Mouse (Mus musculus): ENCODE measurements around the gene Slc10a7. TPM values are rescaled to one million over a fixed set of nuclear protein-coding genes. Genes with fewer than 3 reads are reported as not detected.

Slc10a7 gene
- total and polyA plus RNA-seq, 3 experiments, result 13.7 to 27.3 TPM; not detected in 1

GRCm38 (mm10) chr8:78749861-78750825 is 241.0 kb downstream of the Slc10a7 start:
- no peaks in the 10 kb centered on the region for H3K36me3 ChIP-seq (ENCODE audit: control insufficient read depth in 1 of 2, insufficient read depth in 2 of 2, low read length in 2 of 2)
- no peaks in the 10 kb centered on the region for H3K79me2 ChIP-seq (ENCODE audit: control insufficient read depth, insufficient read depth, low read length, poor library complexity)
- no peak for DNase-seq (ENCODE audit: low read depth, low spot score)
- no peak for TF ChIP-seq MAZ (IDR thresholded peaks at IDR 0.05; ENCODE audit: low read depth, low read length)
- no peak for TF ChIP-seq GATA1 (IDR thresholded peaks at IDR 0.05; ENCODE audit: low read depth, low read length)
- no peak for TF ChIP-seq NRF1 (IDR thresholded peaks at IDR 0.05; ENCODE audit: insufficient read depth, low read depth, low read length, poor library complexity, severe bottlenecking)
- no peak for TF ChIP-seq HCFC1 (IDR thresholded peaks at IDR 0.05; ENCODE audit: low read depth, low read length)
- TF ChIP-seq KAT2A (conservative IDR thresholded peaks at IDR 0.05; ENCODE audit: low read depth, low read length), result no peak
- H3K27me3 ChIP-seq (ENCODE audit: control insufficient read depth in 1 of 2, insufficient read depth in 2 of 2, low read length in 2 of 2), result no peaks in the 10 kb centered on the region; a peak in 1 of 4 replicates
- H3K4me1 ChIP-seq (ENCODE audit: control insufficient read depth in 1 of 2, insufficient read depth in 2 of 2, low read length in 2 of 2), result no peaks in the 10 kb centered on the region
- no peaks in the 10 kb centered on the region for H3K9me3 ChIP-seq (replicated peaks; ENCODE audit: insufficient read depth, low read length)
- no peak overlapping the region for H3K9ac ChIP-seq (ENCODE audit: control insufficient read depth, low read depth, low read length, poor library complexity, severe bottlenecking)
- no peak overlapping the region for H3K4me3 ChIP-seq (ENCODE audit: control insufficient read depth in 1 of 2, insufficient read depth in 1 of 2, low read depth in 2 of 2, low read length in 2 of 2)
- no peak overlapping the region for H3K27ac ChIP-seq (ENCODE audit: control insufficient read depth, low read depth, low read length)

DNA sequence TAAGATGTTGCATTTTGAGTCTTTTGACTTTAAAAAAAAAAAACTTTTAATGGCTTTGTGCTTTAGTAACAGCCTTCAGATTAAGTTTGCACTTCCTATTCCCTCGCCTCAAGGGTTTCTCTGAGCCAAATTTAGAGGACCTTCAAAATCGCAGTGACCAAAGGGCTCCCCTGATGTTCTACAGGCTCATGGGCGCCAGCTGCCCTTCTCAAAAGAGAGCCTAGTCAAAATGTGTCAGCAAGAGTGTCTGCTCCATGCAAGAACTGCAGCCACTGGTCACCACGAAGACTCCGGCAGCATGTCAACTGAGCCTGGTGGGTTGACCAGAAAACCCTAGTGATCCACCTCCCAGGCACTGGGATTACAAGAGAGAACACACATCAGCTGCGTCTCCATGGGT is 242.0 kb downstream of the Slc10a7 start:
- Histone ChIP-seq H3K36me3 (ENCODE audit: control insufficient read depth in 1 of 2, insufficient read depth in 2 of 2, low read length in 2 of 2) (no peaks in the 10 kb centered on the region), H3K4me3 (ENCODE audit: control insufficient read depth in 1 of 2, insufficient read depth in 1 of 2, low read depth in 2 of 2, low read length in 2 of 2) (no peak overlapping the region), H3K79me2 (ENCODE audit: control insufficient read depth, insufficient read depth, low read length, poor library complexity) (no peaks in the 10 kb centered on the region), H3K9me3 (replicated peaks; ENCODE audit: insufficient read depth, low read length) (no peaks in the 10 kb centered on the region), H3K27me3 (ENCODE audit: control insufficient read depth in 1 of 2, insufficient read depth in 2 of 2, low read length in 2 of 2) (no peaks in the 10 kb centered on the region; a peak in 1 of 4 replicates), H3K4me1 (ENCODE audit: control insufficient read depth in 1 of 2, insufficient read depth in 2 of 2, low read length in 2 of 2) (no peaks in the 10 kb centered on the region), H3K9ac (ENCODE audit: control insufficient read depth, low read depth, low read length, poor library complexity, severe bottlenecking) (no peak overlapping the region), H3K27ac (ENCODE audit: control insufficient read depth, low read depth, low read length) (no peak overlapping the region)
- no peak for DNase-seq (ENCODE audit: low read depth, low spot score)
- no peak for TF ChIP-seq NELFE (IDR thresholded peaks at IDR 0.05; ENCODE audit: low read depth, low read length)

- no peaks in the 10 kb centered on the region for H3K4me1 ChIP-seq (ENCODE audit: control insufficient read depth in 1 of 2, insufficient read depth in 2 of 2, low read length in 2 of 2)
- no peaks in the 10 kb centered on the region for H3K9me3 ChIP-seq (replicated peaks; ENCODE audit: insufficient read depth, low read length)
- no peak for DNase-seq (ENCODE audit: low read depth, low spot score)
- no peak overlapping the region for H3K4me3 ChIP-seq (ENCODE audit: control insufficient read depth in 1 of 2, insufficient read depth in 1 of 2, low read depth in 2 of 2, low read length in 2 of 2)
- H3K27ac ChIP-seq (ENCODE audit: control insufficient read depth, low read depth, low read length), result no peak overlapping the region
- no peaks in the 10 kb centered on the region for H3K36me3 ChIP-seq (ENCODE audit: control insufficient read depth in 1 of 2, insufficient read depth in 2 of 2, low read length in 2 of 2)
- H3K27me3 ChIP-seq (ENCODE audit: control insufficient read depth in 1 of 2, insufficient read depth in 2 of 2, low read length in 2 of 2), result no peaks in the 10 kb centered on the region
- no peak overlapping the region for H3K9ac ChIP-seq (ENCODE audit: control insufficient read depth, low read depth, low read length, poor library complexity, severe bottlenecking)
- no peaks in the 10 kb centered on the region for H3K79me2 ChIP-seq (ENCODE audit: control insufficient read depth, insufficient read depth, low read length, poor library complexity)
- TF ChIP-seq USF2 (IDR thresholded peaks at IDR 0.05; ENCODE audit: borderline replicate concordance in 1 of 2, insufficient read depth in 1 of 2, low read depth in 1 of 2, low read length in 2 of 2), result no peak
- TF ChIP-seq CTCF (IDR thresholded peaks at IDR 0.05 in 2 of 3, conservative IDR thresholded peaks at IDR 0.05 in 1 of 3; ENCODE audit: control insufficient read depth in 1 of 3, insufficient read depth in 1 of 3, low read depth in 2 of 3, low read length in 3 of 3, poor library complexity in 1 of 3, severe bottlenecking in 1 of 3), result no peak
- TF ChIP-seq MAZ (IDR thresholded peaks at IDR 0.05; ENCODE audit: low read depth, low read length), result no peak
- no peak for TF ChIP-seq TBP (IDR thresholded peaks at IDR 0.05; ENCODE audit: low read depth, low read length)
- TF ChIP-seq KAT2A (conservative IDR thresholded peaks at IDR 0.05; ENCODE audit: low read depth, low read length), result no peak
- TF ChIP-seq POLR2A (IDR thresholded peaks at IDR 0.05; ENCODE audit: control insufficient read depth in 1 of 2, insufficient read depth in 1 of 2, low read depth in 1 of 2, low read length in 2 of 2, poor library complexity in 1 of 2), result no peak
- no peak for TF ChIP-seq TCF12 (IDR thresholded peaks at IDR 0.05; ENCODE audit: low read depth, low read length)
- TF ChIP-seq GATA1 (IDR thresholded peaks at IDR 0.05; ENCODE audit: low read depth, low read length), result no peak
- TF ChIP-seq POLR2AphosphoS5 (IDR thresholded peaks at IDR 0.05; ENCODE audit: borderline replicate concordance, low read depth, low read length), result no peak
- no peak for TF ChIP-seq CHD2 (IDR thresholded peaks at IDR 0.05; ENCODE audit: low read length)
Observed at GRCm38 (mm10) chr8:78754986-78755385, 245.8 kb downstream of the Slc10a7 start.

All from MEL (cell line).